Mouse (Mus musculus) c-Kit-positive CD71-positive TER-119-negative erythroid progenitor cells, embryonic 14.5 days (primary cell): ENCODE results near the gene Cry2.
"Not testable (repeated sequence)": the region's sequence is repeated elsewhere in the genome, so short reads cannot be mapped to it uniquely, and the experiment has no call there.

Source experiments
- DNase-seq: peaks from one replicate; pipeline ENCODE4 v3.0.0-alpha.2; 2013; ENCODE audit warnings: low read depth

Cry2 gene

GRCm38 (mm10) chr2:92422388-92423135, 11.3 kb downstream of the Cry2 start:
- no peak for DNase-seq

DNA sequence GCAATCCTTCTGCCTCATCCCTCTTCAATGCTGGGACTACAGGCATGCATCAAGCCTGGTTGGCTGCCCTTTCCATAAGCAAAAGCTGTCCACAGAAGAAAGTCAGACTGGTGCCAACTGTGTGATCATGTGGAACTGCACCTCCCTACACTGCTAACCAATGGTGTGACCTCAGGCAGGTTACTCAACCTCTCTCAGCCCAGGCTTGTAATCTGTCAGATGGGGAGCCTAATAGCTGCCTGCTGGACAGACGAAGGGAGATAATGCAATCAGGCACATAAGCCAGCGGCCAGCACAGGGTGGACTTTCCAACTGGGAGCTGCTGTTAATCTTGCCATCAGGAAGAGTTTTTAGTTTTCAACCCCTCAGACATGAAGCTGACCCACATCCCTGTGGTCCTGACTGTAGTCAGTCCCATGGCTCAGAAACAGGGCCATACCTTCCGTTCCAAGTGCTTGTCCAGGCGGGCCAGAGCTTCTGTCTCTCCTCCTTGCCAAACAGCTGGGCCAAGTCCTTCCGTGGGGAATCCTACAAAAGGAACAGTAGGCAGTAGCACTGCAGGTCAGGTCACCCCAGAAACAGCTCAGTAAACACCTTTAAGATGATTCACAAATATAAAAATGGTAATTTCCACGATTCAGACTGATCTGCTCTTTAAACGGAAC, 12.0 kb downstream of the Cry2 start:
- DNase-seq, result no peak

- DNase-seq, result no peak
These were observed 22.1 kb downstream of the Cry2 start for GRCm38 (mm10) chr2:92411705-92412104.

- DNase-seq, result no peak
These were observed 25.4 kb downstream of the Cry2 start for GRCm38 (mm10) chr2:92408309-92409045.

DNA sequence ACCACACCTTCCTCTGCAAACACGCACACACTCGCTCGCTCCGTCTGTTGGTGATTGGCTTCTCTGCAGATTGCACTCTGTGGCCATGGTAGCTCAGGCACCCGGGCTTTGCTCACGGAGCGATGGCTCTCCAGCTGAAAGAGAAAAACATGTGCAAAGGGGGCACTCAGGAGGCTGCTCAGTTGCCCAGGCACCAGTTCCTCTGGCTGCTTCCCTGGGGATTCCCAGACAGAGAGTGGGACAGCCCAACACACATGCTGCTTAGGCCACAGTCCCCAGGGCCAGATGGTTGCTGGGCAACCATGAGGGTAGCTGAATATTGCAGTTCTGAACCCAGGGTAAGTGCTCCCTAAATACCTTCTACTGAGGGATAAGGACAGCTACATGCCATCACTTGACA, 28.2 kb downstream of the Cry2 start:
- DNase-seq, result no peak

GRCm38 (mm10) chr2:92404737-92405136, 29.1 kb downstream of the Cry2 start:
- no peak for DNase-seq

DNA sequence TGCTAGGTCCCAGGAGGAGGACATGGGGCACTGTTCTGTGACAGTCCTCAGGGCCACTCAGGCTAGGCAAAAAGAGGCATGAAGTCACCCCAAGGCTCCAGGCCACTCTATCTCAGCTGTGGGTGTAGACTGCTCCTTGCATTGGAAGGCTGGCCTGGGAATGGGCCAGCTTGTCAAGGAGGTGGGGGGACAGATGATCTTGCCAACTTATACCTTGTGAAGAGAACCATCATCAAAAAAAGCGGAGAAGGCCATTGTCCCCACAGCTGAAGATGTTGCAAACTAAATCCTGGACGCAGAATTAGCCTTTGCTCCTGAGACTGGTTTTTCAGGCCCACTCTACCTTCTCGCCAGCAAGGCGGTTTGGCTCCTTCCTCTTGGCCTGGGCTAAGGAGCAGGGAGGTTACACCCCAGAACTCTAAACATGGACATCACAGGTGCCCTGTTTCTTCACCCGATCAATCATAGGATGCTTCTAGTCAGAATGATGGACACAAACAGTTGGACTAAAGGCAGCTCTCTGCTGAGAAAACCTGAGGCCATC, 30.0 kb downstream of the Cry2 start:
- DNase-seq, result no peak

DNA sequence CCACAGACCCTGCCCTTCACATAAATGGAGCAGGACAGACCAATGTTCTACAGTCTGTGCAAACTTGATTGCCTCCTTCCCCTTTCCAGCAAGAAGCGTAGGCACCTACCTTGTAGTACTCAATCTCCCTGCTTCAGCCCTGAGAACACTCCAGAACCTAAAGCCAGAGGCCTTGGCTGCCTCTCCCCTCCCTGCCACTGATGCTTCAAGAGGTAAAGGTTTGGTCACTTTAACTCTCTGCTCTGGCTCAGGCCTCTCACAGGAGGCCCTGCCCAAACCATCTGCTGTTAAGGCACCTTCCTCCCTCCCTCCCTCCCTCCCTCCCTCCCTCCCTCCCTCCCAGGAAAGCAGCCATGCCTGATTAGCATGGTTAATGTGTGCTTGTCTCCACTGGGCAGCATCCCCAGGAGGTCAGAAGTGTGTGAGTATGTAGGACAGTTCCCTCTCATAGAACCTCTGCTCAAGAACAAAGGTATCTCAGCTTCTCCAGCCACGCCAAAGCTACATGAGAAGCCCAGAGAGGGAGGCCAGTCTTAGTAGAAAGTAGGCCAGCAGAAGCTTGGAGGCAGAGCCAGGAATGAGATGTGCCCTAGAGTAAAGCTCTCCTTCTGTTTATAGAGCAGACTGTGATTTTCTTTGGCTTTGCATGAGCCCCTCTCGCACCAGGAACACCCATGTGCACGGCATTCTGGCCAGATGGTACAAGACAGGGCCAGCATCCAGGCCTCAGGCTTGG, 31.1 kb downstream of the Cry2 start:
- no peak for DNase-seq

- DNase-seq, result no peak
These were observed 32.7 kb downstream of the Cry2 start, which contains the start of gene Mapk8ip1 for GRCm38 (mm10) chr2:92401091-92401561. Gene Mapk8ip1 (minus strand): TSS chr2:92401263.

DNA sequence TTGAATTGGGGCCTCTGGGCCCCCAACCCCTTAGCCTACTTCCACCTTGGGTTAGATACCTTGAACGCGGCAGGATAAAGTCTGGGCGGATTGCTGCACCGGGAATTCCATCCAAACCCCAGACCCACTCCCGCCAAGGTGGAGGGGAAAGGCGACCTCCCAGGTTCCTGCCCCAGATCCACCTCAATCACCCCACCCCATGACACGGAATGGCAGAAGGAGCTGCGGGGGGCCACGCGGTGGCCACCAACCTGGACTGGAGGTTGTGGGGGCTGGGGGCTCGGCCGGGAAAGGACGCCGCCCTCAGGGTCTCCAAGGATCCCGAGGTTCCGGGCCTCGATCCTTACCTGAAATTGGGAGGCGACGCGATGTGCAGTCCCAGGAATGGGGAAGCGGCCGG, 33.2 kb downstream of the Cry2 start:
- DNase-seq, result no peak

- DNase-seq, result not testable (repeated sequence)
These were observed 34.0 kb downstream of the Cry2 start for GRCm38 (mm10) chr2:92399877-92400276.

- no peak for DNase-seq
These were observed 36.4 kb downstream of the Cry2 start for GRCm38 (mm10) chr2:92397436-92397835.

GRCm38 (mm10) chr2:92395535-92395934, 38.3 kb downstream of the Cry2 start:
- DNase-seq, result no peak

DNA sequence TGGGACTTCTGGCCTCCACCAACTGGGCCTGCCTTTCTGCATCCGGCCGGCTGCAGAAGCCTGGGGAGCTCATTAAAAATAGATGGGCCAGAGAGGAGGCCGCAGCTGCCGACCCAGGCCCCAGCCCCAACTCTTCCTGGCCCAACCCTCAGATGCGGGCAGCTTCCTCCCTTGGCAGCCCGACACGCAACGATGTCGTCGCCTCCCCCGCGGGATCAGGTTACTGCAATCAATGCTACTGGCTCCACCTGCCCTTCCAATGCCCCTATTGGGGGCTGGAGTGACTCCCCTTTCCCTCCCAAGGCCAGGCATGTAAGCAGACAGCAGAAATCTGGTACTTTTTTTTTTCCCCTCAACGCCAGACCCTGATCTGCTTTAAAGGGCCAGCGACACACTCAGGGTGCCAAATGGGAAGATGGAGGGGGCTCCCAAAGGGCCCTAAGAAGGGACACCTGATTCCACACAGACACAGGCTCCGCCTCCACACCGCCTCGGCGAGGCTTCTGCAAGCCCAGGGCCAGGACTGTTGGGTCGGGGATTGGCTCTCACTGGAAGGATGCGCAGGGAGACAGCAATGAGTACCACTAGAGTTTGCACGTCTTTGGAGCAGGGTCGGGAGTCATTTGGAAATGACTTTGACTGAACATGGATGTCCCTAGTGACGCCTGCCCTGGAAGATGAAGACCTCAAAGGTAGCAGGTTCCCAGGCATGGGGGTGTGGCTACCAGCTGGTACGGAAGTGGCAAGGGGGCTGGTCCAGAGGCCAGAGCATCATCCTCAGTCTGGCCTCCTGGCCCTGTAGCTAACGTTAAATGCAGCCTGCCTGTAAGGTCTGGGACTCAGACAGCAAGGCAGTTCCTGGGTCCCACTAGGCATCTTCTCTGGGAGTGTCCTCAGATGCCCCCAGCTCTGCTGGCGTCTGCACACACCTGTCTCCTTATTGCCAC, 41.3 kb downstream of the Cry2 start:
- DNase-seq, result no peak

DNA sequence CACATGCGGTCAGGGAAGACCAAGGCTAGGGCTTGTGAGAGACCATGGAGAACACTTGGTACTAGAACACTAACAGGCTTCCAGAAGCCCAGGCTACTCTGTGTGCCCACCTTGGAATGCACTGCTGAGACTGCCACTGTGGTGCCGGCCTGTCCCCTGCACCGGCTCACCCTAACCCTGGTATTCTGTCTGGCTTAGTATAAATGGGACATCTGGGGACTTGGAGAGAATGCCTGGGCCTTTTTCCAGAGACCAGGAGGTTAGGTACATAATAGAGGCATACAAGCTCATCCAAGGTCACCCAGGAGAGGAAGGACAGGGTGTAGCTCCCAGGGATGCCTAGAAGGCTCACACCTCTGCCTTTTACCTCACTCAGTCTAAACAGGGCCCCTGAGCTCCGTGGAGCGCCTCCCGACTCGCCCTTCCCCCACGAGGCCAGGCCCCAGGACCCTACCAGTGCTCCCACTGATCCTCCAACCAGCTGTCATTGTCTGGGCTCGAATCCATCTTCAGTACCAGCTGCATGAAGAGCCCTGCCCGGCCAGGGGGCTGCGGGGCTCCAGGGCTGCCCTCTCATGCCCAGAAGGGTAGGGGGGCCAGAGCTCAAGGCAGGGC, 42.0 kb downstream of the Cry2 start:
- no peak for DNase-seq

DNA sequence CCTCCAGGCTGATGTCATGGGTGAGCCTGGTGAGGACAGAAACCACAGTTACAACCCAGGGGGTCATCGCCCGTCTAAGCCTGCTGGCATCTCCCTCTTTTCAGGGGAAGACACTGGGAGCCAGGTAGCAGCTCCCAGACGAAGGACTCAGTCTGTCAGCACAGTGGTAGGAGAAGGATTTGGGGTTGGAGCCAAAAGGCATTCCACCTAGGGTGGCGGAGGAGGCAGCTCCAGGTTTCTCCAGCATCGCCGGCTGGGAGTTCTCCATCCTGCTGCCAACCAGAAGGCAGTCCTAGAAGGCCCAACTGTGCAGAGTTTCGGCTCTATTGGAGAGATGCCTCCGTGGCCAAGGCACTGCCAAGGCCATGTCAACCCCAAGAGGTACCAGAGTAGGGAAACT, 42.7 kb downstream of the Cry2 start:
- no peak for DNase-seq

GRCm38 (mm10) chr2:92390206-92390930, 43.5 kb downstream of the Cry2 start:
- no peak for DNase-seq

DNA sequence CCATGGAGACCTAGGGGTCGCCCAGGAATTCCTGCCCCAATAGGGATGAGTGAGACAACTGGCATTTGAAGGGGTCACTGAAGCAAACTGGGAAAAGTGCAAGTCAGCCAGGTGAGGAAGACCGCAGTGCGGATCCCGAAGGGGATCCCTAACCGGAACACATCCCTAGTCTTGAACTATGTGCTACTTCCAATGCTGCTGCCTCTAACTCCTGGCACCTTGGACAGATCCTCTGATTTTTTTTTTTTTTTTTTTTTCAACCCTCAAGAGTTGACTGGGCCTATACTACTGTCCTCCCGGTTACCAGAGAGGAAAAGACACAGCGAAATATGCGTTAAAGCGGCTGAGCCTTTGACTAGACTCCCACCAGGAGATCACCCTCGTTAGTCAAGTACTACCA, 44.2 kb downstream of the Cry2 start:
- DNase-seq, result no peak

DNA sequence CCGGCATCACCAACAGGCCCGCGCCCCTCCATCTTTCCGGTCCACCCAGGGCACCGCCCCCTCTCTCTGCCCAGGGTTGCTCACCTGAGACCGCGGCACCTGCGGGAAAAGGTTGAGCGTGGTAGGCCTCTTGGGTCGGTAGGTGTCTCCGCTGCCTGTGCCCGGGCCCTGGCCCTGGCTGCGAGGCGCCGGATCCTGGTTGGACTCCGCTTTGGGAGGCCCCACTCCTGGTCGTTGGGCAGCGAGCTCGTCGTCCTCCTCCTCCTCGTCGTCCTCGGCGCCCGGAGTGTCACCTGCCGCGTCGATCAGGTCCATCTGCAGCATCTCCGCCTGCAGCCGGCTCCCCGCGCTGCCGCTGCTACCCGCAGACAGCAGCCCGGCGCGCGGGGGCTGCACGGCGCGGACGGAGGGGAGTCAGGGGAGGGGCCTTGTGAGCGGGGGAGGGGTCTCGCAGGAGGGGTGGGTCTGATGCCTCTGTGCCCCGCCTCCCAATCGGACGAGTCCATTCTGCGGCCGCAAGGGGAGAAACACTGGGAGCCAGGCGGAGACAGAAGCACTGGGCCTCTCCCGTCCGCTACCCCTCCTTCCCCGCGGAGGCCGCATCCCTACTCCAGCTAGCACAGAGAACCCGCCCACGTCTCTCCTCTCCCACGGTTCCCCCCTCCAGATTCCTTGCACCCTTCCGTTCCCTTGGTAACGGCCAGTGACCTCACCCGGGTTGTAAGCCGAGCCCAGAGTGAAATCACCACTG, 44.8 kb downstream of the Cry2 start:
- DNase-seq, result no peak
